Mouse (Mus musculus) limb, embryonic 15.5 days (tissue): ENCODE measurements around the gene Pank4. TPM values are rescaled to one million over a fixed set of nuclear protein-coding genes. Genes with fewer than 3 reads are reported as not detected.

Source experiments
- ATAC-seq: fragments of 200-750 bp; cut with Nextera tagmentation; 2 replicates; pipeline ENCODE4 v1.8.0; 2017; ENCODE audit warnings: low read depth, moderate TSS enrichment; ENCODE audit not compliant: insufficient number of reproducible peaks, low FRiP score, low TSS enrichment
- H3K27ac ChIP-seq: fragments of 300-500 bp; sonication (generic); 2 replicates; pipeline ENCODE4 v1.5.1; 2015; ENCODE audit warnings: moderate library complexity, mild to moderate bottlenecking, inconsistent platforms
- H3K27me3 ChIP-seq: fragments of 300-500 bp; sonication (generic); 2 replicates; pipeline ENCODE4 v1.6.1; 2015; ENCODE audit warnings: inconsistent platforms
- H3K36me3 ChIP-seq: fragments of 300-500 bp; sonication (generic); 2 replicates; pipeline ENCODE4 v1.6.1; 2015; ENCODE audit warnings: inconsistent platforms
- H3K4me1 ChIP-seq: fragments of 300-500 bp; sonication (generic); 2 replicates; pipeline ENCODE4 v1.6.1; 2015; ENCODE audit warnings: inconsistent platforms
- H3K4me2 ChIP-seq: fragments of 300-500 bp; sonication (generic); 2 replicates; pipeline ENCODE4 v1.6.1; 2015; ENCODE audit warnings: mild to moderate bottlenecking, inconsistent platforms
- H3K4me3 ChIP-seq: fragments of 300-500 bp; sonication (generic); 2 replicates; pipeline ENCODE4 v1.5.1; 2015; ENCODE audit warnings: mild to moderate bottlenecking, inconsistent platforms
- H3K9ac ChIP-seq: fragments of 300-500 bp; sonication (generic); 2 replicates; pipeline ENCODE4 v1.6.1; 2015; ENCODE audit warnings: inconsistent platforms
- H3K9me3 ChIP-seq: fragments of 300-500 bp; sonication (generic); 2 replicates; pipeline ENCODE4 v1.6.1; 2016; ENCODE audit warnings: inconsistent platforms
- WGBS: fragments of 180-500 bp; shearing (Covaris S2); methylation state at CpG from one replicate; pipeline ENCODE4 v1.1.7; 2015; 5-methylcytosine and 5-hydroxymethylcytosine counted together
- polyA plus RNA-seq: library from polyadenylated mRNA; unstranded; fragments of >200 nt; fragmentation: Nextera tagmentation; extraction: Ambion mirVana; gene quantifications from 2 replicates; pipeline ENCODE4 v1.2.1, GENCODE M21; 2015

Pank4 gene
- polyA plus RNA-seq, 1 experiment from 2014 or later, result 38.6 TPM

- Histone ChIP-seq H3K4me2 (peak overlapping the region; percentile 56), H3K4me1 (peaks cover 23% of the 10 kb centered on the region), H3K27ac (no peak overlapping the region), H3K36me3 (no peaks in the 10 kb centered on the region), H3K27me3 (peaks cover 29% of the 10 kb centered on the region), H3K4me3 (peak overlapping the region; percentile 27), H3K9ac (no peak overlapping the region), H3K9me3 (no peaks in the 10 kb centered on the region)
- 3% methylated on average over 8 of the region's 8 CpGs for WGBS
- peak; percentile 79 for ATAC-seq
These were observed 17.6 kb upstream of the Pank4 start for GRCm38 (mm10) chr4:154946319-154946718.

GRCm38 (mm10) chr4:154948066-154948939 lies 15.6 kb upstream of the Pank4 start:
- ATAC-seq, result no peak
- Histone ChIP-seq H3K4me3 (no peak overlapping the region), H3K4me2 (no peak overlapping the region), H3K4me1 (peaks cover 30% of the 10 kb centered on the region), H3K27ac (no peak overlapping the region), H3K27me3 (peaks cover 49% of the 10 kb centered on the region), H3K36me3 (no peaks in the 10 kb centered on the region), H3K9ac (no peak overlapping the region), H3K9me3 (no peaks in the 10 kb centered on the region)
- WGBS, result 44% methylated on average over 14 of the region's 14 CpGs

GRCm38 (mm10) chr4:154948940-154949588 lies 14.9 kb upstream of the Pank4 start:
- no peak overlapping the region for H3K4me3 ChIP-seq
- H3K4me1 ChIP-seq, result peaks cover 29% of the 10 kb centered on the region
- 73% methylated on average over 6 of the region's 6 CpGs for WGBS
- no peaks in the 10 kb centered on the region for H3K36me3 ChIP-seq
- ATAC-seq, result no peak
- H3K4me2 ChIP-seq, result no peak overlapping the region
- peaks cover 57% of the 10 kb centered on the region for H3K27me3 ChIP-seq
- no peaks in the 10 kb centered on the region for H3K9me3 ChIP-seq
- H3K9ac ChIP-seq, result no peak overlapping the region
- H3K27ac ChIP-seq, result no peak overlapping the region

- H3K4me3 ChIP-seq, result no peak overlapping the region
These were observed 14.3 kb upstream of the Pank4 start for GRCm38 (mm10) chr4:154949589-154949982.

GRCm38 (mm10) chr4:154952461-154953241 lies 11.3 kb upstream of the Pank4 start:
- Histone ChIP-seq H3K36me3 (no peaks in the 10 kb centered on the region), H3K27me3 (peaks cover 83% of the 10 kb centered on the region), H3K27ac (no peak overlapping the region), H3K4me1 (peaks cover 18% of the 10 kb centered on the region), H3K9me3 (no peaks in the 10 kb centered on the region), H3K4me2 (no peak overlapping the region), H3K9ac (no peak overlapping the region), H3K4me3 (no peak overlapping the region)
- 2% methylated on average over 26 of the region's 26 CpGs for WGBS
- no peak for ATAC-seq

More at GRCm38 (mm10) chr4:154949589-154949982, 14.3 kb upstream of the Pank4 start:
- Histone ChIP-seq H3K4me1 (peaks cover 28% of the 10 kb centered on the region), H3K9ac (no peak overlapping the region), H3K9me3 (no peaks in the 10 kb centered on the region), H3K36me3 (no peaks in the 10 kb centered on the region), H3K4me2 (0 out of 2 replicates have a peak overlapping the region, but pooled peaks have one; percentile 5), H3K27me3 (peaks cover 62% of the 10 kb centered on the region), H3K27ac (no peak overlapping the region)
- WGBS, result 10% methylated on average over 16 of the region's 16 CpGs
- no peak for ATAC-seq

GRCm38 (mm10) chr4:154956604-154957003 lies 7.3 kb upstream of the Pank4 start:
- no peaks in the 10 kb centered on the region for H3K9me3 ChIP-seq
- no peak overlapping the region for H3K9ac ChIP-seq
- H3K4me3 ChIP-seq, result no peak overlapping the region
- H3K4me2 ChIP-seq, result no peak overlapping the region
- H3K4me1 ChIP-seq, result peaks cover 39% of the 10 kb centered on the region
- H3K27ac ChIP-seq, result no peak overlapping the region
- H3K27me3 ChIP-seq, result peaks cover 90% of the 10 kb centered on the region
- 56% methylated on average over 9 of the region's 9 CpGs for WGBS
- H3K36me3 ChIP-seq, result no peaks in the 10 kb centered on the region
- no peak for ATAC-seq

- H3K9ac ChIP-seq, result no peak overlapping the region
- peaks cover 90% of the 10 kb centered on the region for H3K27me3 ChIP-seq
- H3K4me1 ChIP-seq, result peaks cover 43% of the 10 kb centered on the region
- no peaks in the 10 kb centered on the region for H3K9me3 ChIP-seq
- no peak for ATAC-seq
- 51% methylated on average over 13 of the region's 13 CpGs for WGBS
- H3K4me3 ChIP-seq, result no peak overlapping the region
- H3K36me3 ChIP-seq, result no peaks in the 10 kb centered on the region
- H3K4me2 ChIP-seq, result no peak overlapping the region
- no peak overlapping the region for H3K27ac ChIP-seq
These were observed 6.5 kb upstream of the Pank4 start for GRCm38 (mm10) chr4:154957289-154957993.

- Histone ChIP-seq H3K4me3 (0 out of 2 replicates have a peak overlapping the region, but pooled peaks have one; percentile 0), H3K9ac (no peak overlapping the region), H3K27me3 (peaks cover 90% of the 10 kb centered on the region), H3K27ac (no peak overlapping the region), H3K4me1 (peaks cover 40% of the 10 kb centered on the region), H3K4me2 (peak overlapping the region; percentile 24), H3K9me3 (no peaks in the 10 kb centered on the region), H3K36me3 (no peaks in the 10 kb centered on the region)
- 3% methylated on average over 15 of the region's 15 CpGs for WGBS
- ATAC-seq, result peak; percentile 36; the same call in 1 of the 2 replicates
These were observed 5.8 kb upstream of the Pank4 start for GRCm38 (mm10) chr4:154958171-154958570.

GRCm38 (mm10) chr4:154958621-154959020 lies 5.3 kb upstream of the Pank4 start:
- Histone ChIP-seq H3K36me3 (no peaks in the 10 kb centered on the region), H3K4me1 (peaks cover 44% of the 10 kb centered on the region), H3K9me3 (no peaks in the 10 kb centered on the region), H3K9ac (no peak overlapping the region), H3K4me2 (peak overlapping the region; percentile 24), H3K27me3 (peaks cover 89% of the 10 kb centered on the region), H3K27ac (no peak overlapping the region), H3K4me3 (0 out of 2 replicates have a peak overlapping the region, but pooled peaks have one; percentile 0)
- WGBS, result 15% methylated on average over 8 of the region's 8 CpGs
- ATAC-seq, result no peak

- ATAC-seq, result no peak
- H3K4me2 ChIP-seq, result peak overlapping the region; percentile 88
- H3K9me3 ChIP-seq, result no peaks in the 10 kb centered on the region
- WGBS, result 26% methylated on average over 20 of the region's 20 CpGs
- H3K4me3 ChIP-seq, result peak overlapping the region; percentile 44
- H3K9ac ChIP-seq, result 0 out of 2 replicates have a peak overlapping the region, but pooled peaks have one; percentile 33
- peaks cover 75% of the 10 kb centered on the region for H3K27me3 ChIP-seq
- no peak overlapping the region for H3K27ac ChIP-seq
- H3K4me1 ChIP-seq, result peaks cover 53% of the 10 kb centered on the region
- H3K36me3 ChIP-seq, result no peaks in the 10 kb centered on the region
These were observed 3.8 kb upstream of the Pank4 start for GRCm38 (mm10) chr4:154960021-154960689.
